Mouse (Mus musculus): ENCODE data around the gene Casc3.

Casc3 gene

DNA sequence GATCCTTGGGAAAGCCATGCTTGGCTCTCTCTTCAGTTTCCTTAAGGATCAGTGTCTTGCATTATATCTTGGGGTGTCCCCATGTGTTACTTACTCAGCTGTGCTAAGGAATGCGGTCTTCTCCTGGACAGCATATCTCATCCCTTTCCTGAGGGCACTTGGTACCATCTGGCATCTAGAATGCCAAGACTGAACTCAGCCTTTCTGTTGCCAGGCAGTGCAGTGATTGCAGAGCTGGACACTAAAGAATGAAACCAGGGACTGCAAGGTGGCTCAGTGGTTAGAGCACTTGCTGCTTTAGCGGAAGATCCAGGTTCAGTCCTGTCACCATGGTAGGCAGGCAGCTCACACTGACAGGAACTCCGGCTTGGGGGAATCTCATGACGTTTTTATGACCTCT lies 25.2 kb downstream of the Casc3 start:
- DNase-seq (ENCODE audit: low read depth in 2 of 2, low spot score in 2 of 2): no peak

- DNase-seq (ENCODE audit: low read depth in 2 of 2, low spot score in 2 of 2): no peak
Observed at GRCm38 (mm10) chr11:98835296-98835695, 30.6 kb downstream of the Casc3 start.

DNA sequence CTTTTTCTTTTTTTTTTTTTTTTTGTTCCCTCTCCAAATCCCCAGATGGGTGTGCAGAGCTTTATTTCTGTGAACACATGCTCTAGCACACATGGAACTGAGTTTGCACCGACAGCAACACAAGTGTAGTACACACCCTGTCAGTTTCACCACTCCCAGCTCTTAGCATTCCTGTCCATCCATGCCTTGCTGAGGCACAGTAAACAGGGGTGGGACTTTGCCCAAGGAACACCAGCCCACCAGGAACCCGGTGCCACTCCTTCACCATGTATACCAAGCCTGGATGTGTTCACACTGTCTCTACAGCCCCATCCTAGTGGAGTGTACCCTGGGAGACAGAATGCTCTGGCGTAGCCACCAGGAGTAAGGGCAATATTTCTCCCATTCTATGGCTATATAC lies 31.0 kb downstream of the Casc3 start:
- DNase-seq (ENCODE audit: low read depth in 2 of 2, low spot score in 2 of 2): no peak

GRCm38 (mm10) chr11:98836128-98836527 lies 31.4 kb downstream of the Casc3 start:
- no peak for DNase-seq (ENCODE audit: low read depth in 2 of 2, low spot score in 2 of 2)

DNA sequence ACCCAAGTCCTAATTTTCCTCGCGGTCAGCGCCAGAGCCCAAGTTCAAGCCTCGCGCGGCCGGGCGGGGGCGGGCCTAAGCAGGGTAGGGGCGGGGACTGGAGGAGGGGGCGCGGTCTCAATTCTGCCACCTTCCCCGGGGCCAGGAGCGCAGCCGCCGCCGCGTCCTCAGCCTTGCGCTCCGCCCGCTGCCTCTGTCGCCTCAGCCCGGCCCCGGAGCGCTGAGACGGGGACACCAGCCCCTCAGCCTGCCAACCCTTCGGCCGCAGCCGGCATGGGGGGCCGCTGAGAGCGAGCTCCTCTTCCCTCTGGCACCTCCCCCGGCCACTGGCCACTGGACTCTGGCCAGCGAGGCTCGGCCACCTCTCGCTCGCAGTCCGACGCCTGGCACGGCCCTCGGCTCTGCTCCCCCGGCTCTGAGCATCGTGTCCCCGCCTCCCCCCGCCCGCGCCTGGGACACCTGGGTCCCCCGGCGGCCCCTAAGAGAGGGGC lies 32.0 kb downstream of the Casc3 start, which contains the start of gene Rapgefl1:
Rapgefl1 (plus strand) TSS at position 135 of the 491 bp plus-strand sequence.
- DNase-seq (ENCODE audit: low read depth in 2 of 2, low spot score in 2 of 2): peak; percentile 43 to 64

GRCm38 (mm10) chr11:98837231-98837704 lies 32.6 kb downstream of the Casc3 start:
- DNase-seq (ENCODE audit: low read depth in 2 of 2, low spot score in 2 of 2): peak in 1 of 2 experiments; percentile 11

DNA sequence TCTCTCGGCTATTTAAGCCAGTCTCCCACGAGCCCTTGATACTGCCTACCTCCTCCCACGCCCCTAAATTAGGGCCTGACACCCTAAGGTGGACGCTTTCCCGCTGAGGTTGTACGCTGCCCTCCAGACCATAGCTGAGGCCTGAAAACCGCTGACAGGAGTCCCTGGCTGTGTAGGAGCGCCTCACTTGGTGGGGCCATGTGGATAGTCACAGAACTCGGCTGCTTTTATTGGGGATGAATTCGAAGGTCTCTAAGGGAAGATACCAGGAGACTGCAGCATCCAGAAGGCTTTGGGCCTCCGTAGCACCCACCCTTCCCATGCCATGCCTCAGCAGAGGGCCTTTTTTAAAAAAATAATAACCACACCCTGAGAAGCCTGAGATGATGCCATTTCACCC lies 33.2 kb downstream of the Casc3 start:
- DNase-seq (ENCODE audit: low read depth in 2 of 2, low spot score in 2 of 2): no peak

GRCm38 (mm10) chr11:98838512-98838911 lies 33.8 kb downstream of the Casc3 start:
- no peak for DNase-seq (ENCODE audit: low read depth in 2 of 2, low spot score in 2 of 2)

- no peak for DNase-seq (ENCODE audit: low read depth in 2 of 2, low spot score in 2 of 2)
Observed at GRCm38 (mm10) chr11:98839402-98839801, 34.7 kb downstream of the Casc3 start.

DNA sequence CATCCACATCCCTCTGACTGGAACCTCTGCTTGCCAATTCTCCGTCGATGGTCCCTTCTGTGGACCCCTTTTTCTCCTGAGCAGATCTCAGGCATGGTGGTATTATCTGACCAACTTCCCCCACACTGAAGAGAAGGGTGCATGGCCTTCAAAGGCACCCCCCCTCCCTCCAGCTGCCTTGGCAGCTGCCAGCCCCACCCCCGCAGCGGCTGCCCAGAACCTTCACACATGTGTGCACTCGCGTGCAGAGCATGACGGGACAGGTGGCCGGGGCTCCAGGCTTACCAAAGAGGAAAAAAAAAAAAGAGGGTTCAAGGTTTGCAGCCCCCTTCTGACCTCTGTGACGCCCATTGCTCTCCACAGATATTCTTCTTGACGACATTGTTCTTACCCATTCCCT lies 35.2 kb downstream of the Casc3 start:
- no peak for DNase-seq (ENCODE audit: low read depth in 2 of 2, low spot score in 2 of 2)

GRCm38 (mm10) chr11:98846016-98846415 lies 41.3 kb downstream of the Casc3 start:
- DNase-seq (ENCODE audit: low read depth in 2 of 2, low spot score in 2 of 2): no peak

GRCm38 (mm10) chr11:98846865-98847604 lies 42.3 kb downstream of the Casc3 start:
- no peak for DNase-seq (ENCODE audit: low read depth in 2 of 2, low spot score in 2 of 2)

DNA sequence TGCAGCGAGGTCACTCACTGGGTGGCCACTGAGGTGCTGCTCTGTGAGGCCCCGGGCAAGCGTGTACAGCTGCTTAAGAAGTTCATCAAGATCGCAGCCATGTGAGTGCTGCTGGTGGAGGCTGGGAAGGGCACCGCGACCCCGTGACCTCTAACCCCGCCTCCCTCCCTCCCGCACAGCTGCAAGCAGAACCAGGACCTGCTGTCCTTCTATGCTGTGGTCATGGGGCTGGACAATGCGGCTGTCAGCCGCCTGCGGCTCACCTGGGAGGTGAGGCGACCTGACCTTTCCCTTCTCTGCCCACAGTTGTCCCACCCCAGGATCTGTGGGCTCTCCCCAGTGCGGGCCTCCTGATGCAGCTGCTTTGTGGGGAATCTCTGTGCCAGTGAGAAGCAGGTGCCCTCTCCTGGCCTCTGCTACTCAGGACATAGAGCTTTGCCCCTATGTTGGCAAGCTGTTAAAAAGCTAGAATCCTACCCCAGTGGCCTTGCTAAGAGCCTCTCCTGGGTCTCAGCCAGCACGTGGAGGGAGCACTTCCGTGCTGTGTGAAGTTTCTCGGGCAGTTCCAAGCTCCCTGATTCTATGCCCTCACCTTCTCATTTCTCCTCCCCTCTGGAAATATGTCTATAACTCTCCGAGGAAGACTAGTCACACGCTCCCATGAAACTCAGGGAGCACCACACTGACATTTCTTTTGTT lies 44.6 kb downstream of the Casc3 start:
- DNase-seq (ENCODE audit: low read depth in 2 of 2, low spot score in 2 of 2): no peak

GRCm38 (mm10) chr11:98850100-98851093 lies 45.7 kb downstream of the Casc3 start:
- DNase-seq (ENCODE audit: low read depth in 2 of 2, low spot score in 2 of 2): no peak

GRCm38 (mm10) chr11:98854116-98854515 lies 49.4 kb downstream of the Casc3 start:
- DNase-seq (ENCODE audit: low read depth in 2 of 2, low spot score in 2 of 2): no peak

- DNase-seq (ENCODE audit: low read depth in 2 of 2, low spot score in 2 of 2): no peak
Observed at GRCm38 (mm10) chr11:98854659-98855058, 50.0 kb downstream of the Casc3 start.

- peak; percentile 78 to 88 for DNase-seq (ENCODE audit: low read depth in 2 of 2, low spot score in 2 of 2)
Observed at GRCm38 (mm10) chr11:98858759-98859731, 54.3 kb downstream of the Casc3 start.

DNA sequence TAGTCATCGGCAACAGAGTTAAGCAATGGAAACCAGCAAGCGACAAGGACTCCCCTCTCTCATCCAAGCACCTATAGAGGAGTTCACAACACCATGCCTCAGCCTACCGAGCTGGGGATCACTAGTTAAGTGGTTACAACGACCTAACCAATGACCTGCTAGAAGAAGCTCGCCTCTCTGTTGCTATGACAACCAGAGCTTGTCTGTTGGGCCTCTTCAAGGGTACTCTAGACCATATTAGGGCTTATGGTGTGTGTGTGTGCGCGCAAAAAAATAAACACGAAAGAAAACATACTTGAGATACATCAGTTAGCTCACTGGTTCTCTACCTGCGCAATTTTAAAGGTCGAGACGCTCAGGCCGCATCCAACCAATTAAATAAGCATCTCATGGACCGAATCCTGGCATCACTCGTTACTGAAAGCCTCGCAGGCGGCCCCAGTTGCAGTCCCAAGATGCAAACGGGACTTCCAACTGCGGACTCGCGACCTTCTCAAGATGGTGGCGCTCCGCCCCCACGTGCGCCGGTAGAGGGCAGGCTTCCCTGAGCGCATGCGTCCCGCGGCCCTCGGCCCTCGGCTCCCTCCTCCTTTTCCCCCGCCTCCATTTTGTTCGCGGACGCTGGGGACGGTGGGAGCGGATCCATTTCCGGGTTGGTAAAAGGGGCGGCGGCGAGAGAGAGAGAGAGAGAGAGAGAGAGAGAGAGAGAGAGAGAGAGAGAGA lies 58.5 kb downstream of the Casc3 start, which contains the start of gene Wipf2:
Wipf2 (plus strand) TSS at position 611 of the 723 bp plus-strand sequence.
- DNase-seq (ENCODE audit: low read depth in 2 of 2, low spot score in 2 of 2): peak; percentile 95

Measured in CD8-positive naive resting alpha-beta T cell, adult 2 months (primary cell).